In the genomic region with DNA sequence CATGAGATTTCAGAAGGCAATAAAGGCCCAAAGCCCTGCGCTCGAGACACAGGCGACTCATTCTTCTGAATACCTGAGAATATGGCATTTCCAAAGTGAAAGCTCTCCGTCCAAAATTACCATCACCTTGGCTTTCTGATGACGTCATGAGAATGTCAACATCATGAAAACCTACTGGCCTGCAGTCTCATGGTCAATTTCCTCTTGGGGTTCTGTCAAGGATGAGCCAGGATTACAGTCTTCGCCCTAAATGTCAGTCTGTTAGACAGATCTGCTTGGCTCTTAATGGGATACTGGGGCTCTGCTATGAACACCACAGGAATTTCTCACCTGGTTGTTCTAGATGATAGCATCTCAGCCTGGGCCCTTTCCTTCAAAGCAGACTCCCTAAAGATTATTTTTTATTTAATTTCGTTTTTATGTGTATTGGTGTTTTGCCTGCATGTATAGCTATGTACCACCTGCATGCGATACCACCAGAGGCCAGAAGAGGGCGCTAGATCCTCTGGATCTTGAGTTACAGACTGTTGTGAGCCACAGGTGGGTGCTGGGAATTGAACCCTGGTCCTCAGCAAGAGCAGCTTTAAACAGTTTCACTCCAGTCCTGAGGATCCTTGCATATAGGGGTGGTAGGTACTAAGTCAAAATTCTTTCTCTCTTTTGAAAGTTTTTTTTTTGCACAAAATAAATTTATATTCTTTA, we compare ENCODE assay signal across 12 mouse cellular contexts. TPM values are rescaled to one million over a fixed set of nuclear protein-coding genes. Genes with fewer than 3 reads are reported as not detected.
DNase-seq lines count a peak whose midpoint lies in the region; ATAC-seq and TF ChIP-seq lines count a peak whose summit lies in the region.
"Had no signal": no experiment of that assay in that cellular context is flagged by ENCODE, and none has a peak within 500 bp of the region (broad histone marks: within the 10 kb centered on the region; RNA-seq: fewer than 3 reads in every experiment).

No protein-coding gene starts in this region.

- no peaks in the 10 kb centered on the region for H3K9me3 ChIP-seq in lung, embryonic 15.5 days
- no peaks in the 10 kb centered on the region for H3K9me3 ChIP-seq in MEL (replicated peaks; ENCODE audit: insufficient read depth, low read length)
- H3K9me3 ChIP-seq in stomach, embryonic 14.5 days (ENCODE audit: control insufficient read depth, low read depth, low read length), result peaks cover 3% of the 10 kb centered on the region; the same call in 1 of the 2 replicates
- H3K9me3 ChIP-seq: forebrain, embryonic 12.5 days had no signal

- H3K4me1 ChIP-seq in heart, adult 2 months (ENCODE audit: control insufficient read depth, insufficient read depth, low read length), result peaks cover 9% of the 10 kb centered on the region
- peaks cover 24% of the 10 kb centered on the region for H3K4me1 ChIP-seq in lung, embryonic 15.5 days
- H3K4me1 ChIP-seq in MEL (ENCODE audit: control insufficient read depth in 1 of 2, insufficient read depth in 2 of 2, low read length in 2 of 2), result no peaks in the 10 kb centered on the region
- peaks cover 24% of the 10 kb centered on the region for H3K4me1 ChIP-seq in stomach, embryonic 14.5 days (ENCODE audit: control insufficient read depth, insufficient read depth, low read length)
- H3K4me1 ChIP-seq: forebrain, embryonic 12.5 days had no signal

- TF ChIP-seq POLR2A in heart, adult 2 months (IDR thresholded peaks at IDR 0.05; ENCODE audit: insufficient read depth, low read depth, low read length), result no peak
- TF ChIP-seq POLR2A in MEL (IDR thresholded peaks at IDR 0.05; ENCODE audit: control insufficient read depth in 1 of 2, insufficient read depth in 1 of 2, low read depth in 1 of 2, low read length in 2 of 2, poor library complexity in 1 of 2), result no peak

- no peak for TF ChIP-seq RAD21 in MEL (IDR thresholded peaks at IDR 0.05; ENCODE audit: low read depth, low read length)

- no peak overlapping the region for H3K9ac ChIP-seq in heart, adult 2 months (ENCODE audit: low read depth, low read length)
- no peak overlapping the region for H3K9ac ChIP-seq in lung, embryonic 15.5 days
- no peak overlapping the region for H3K9ac ChIP-seq in MEL (ENCODE audit: control insufficient read depth, low read depth, low read length, poor library complexity, severe bottlenecking)
- H3K9ac ChIP-seq in stomach, embryonic 14.5 days (replicated peaks; ENCODE audit: low read depth, low read length), result no peak overlapping the region
- H3K9ac ChIP-seq: forebrain, embryonic 12.5 days; hindbrain, embryonic 13.5 days had no signal

- H3K36me3 ChIP-seq in heart, adult 2 months (ENCODE audit: control insufficient read depth, insufficient read depth, low read length), result no peaks in the 10 kb centered on the region
- no peaks in the 10 kb centered on the region for H3K36me3 ChIP-seq in lung, embryonic 15.5 days
- no peaks in the 10 kb centered on the region for H3K36me3 ChIP-seq in MEL (ENCODE audit: control insufficient read depth in 1 of 2, insufficient read depth in 2 of 2, low read length in 2 of 2)
- no peaks in the 10 kb centered on the region for H3K36me3 ChIP-seq in stomach, embryonic 14.5 days (ENCODE audit: control insufficient read depth, insufficient read depth, low read length)
- H3K36me3 ChIP-seq: forebrain, embryonic 12.5 days; hindbrain, embryonic 13.5 days had no signal

- no peaks in the 10 kb centered on the region for H3K27me3 ChIP-seq in heart, adult 2 months (ENCODE audit: control insufficient read depth, insufficient read depth, low read length)
- H3K27me3 ChIP-seq in lung, embryonic 15.5 days, result no peaks in the 10 kb centered on the region
- no peaks in the 10 kb centered on the region for H3K27me3 ChIP-seq in MEL (ENCODE audit: control insufficient read depth in 1 of 2, insufficient read depth in 2 of 2, low read length in 2 of 2)
- no peaks in the 10 kb centered on the region for H3K27me3 ChIP-seq in stomach, embryonic 14.5 days (ENCODE audit: control insufficient read depth, insufficient read depth, low read length)
- H3K27me3 ChIP-seq: forebrain, embryonic 12.5 days; hindbrain, embryonic 13.5 days had no signal

- DNase-seq in heart, adult 2 months, result no peak
- DNase-seq in heart, adult 11 months, result no peak
- no peak for DNase-seq in lung, adult 18-20 months
- DNase-seq in MEL (ENCODE audit: low read depth, low spot score), result peak; percentile 31
- no peak for DNase-seq in c-Kit-positive CD71-positive TER-119-positive erythroid progenitor cells, embryonic 14.5 days (ENCODE audit: low spot score)
- DNase-seq: embryo, embryonic 11 days; heart, adult 18-20 months had no signal

- no peak overlapping the region for H3K4me2 ChIP-seq in lung, embryonic 15.5 days
- no peak overlapping the region for H3K4me2 ChIP-seq in stomach, embryonic 14.5 days (replicated peaks; ENCODE audit: low read depth, low read length)
- H3K4me2 ChIP-seq: forebrain, embryonic 12.5 days; hindbrain, embryonic 13.5 days had no signal

- H3K27ac ChIP-seq in heart, adult 2 months, result no peak overlapping the region
- 0 out of 2 replicates have a peak overlapping the region, but pooled peaks have one; percentile 67 for H3K27ac ChIP-seq in lung, embryonic 15.5 days
- no peak overlapping the region for H3K27ac ChIP-seq in MEL (ENCODE audit: control insufficient read depth, low read depth, low read length)
- peak overlapping the region; percentile 44; the same call in 1 of the 2 replicates for H3K27ac ChIP-seq in stomach, embryonic 14.5 days (ENCODE audit: low read length)
- H3K27ac ChIP-seq: forebrain, embryonic 12.5 days had no signal

- H3K79me2 ChIP-seq in heart, adult 2 months (replicated peaks; ENCODE audit: control insufficient read depth, insufficient read depth, low read length), result peaks cover 3% of the 10 kb centered on the region
- no peaks in the 10 kb centered on the region for H3K79me2 ChIP-seq in MEL (ENCODE audit: control insufficient read depth, insufficient read depth, low read length, poor library complexity)

- no peak overlapping the region for H3K4me3 ChIP-seq in heart, adult 2 months
- no peak overlapping the region for H3K4me3 ChIP-seq in lung, embryonic 15.5 days
- no peak overlapping the region for H3K4me3 ChIP-seq in MEL (ENCODE audit: control insufficient read depth in 1 of 2, insufficient read depth in 1 of 2, low read depth in 2 of 2, low read length in 2 of 2)
- H3K4me3 ChIP-seq in stomach, embryonic 14.5 days (ENCODE audit: low read depth, low read length), result no peak overlapping the region
- H3K4me3 ChIP-seq: forebrain, embryonic 12.5 days; hindbrain, embryonic 13.5 days had no signal

- TF ChIP-seq EP300 in heart, adult 2 months (IDR thresholded peaks at IDR 0.05; ENCODE audit: insufficient read depth, low read depth, low read length), result no peak
- no peak for TF ChIP-seq EP300 in MEL (IDR thresholded peaks at IDR 0.05; ENCODE audit: low read depth in 1 of 2, low read length in 2 of 2)

- peak; percentile 58 for TF ChIP-seq CTCF in heart, adult 2 months (IDR thresholded peaks at IDR 0.05)
- TF ChIP-seq CTCF in MEL (IDR thresholded peaks at IDR 0.05 in 2 of 3, conservative IDR thresholded peaks at IDR 0.05 in 1 of 3; ENCODE audit: control insufficient read depth in 1 of 3, insufficient read depth in 1 of 3, low read depth in 2 of 3, low read length in 3 of 3, poor library complexity in 1 of 3, severe bottlenecking in 1 of 3), result peak; percentile 44 to 62 (median 54); a peak in 5 of 6 replicates

- 84% methylated on average over 9 of the region's 9 CpGs for WGBS in heart, adult 2 months
- WGBS in lung, embryonic 15.5 days, result 78% methylated on average over 9 of the region's 9 CpGs
- WGBS in stomach, embryonic 14.5 days, result 77% methylated on average over 9 of the region's 9 CpGs

- intact Hi-C loops in heart, adult 2 months (cut with DNase I), result loop anchor here (5.0 kb wide), 1 partner anchor 92 kb away; no protein-coding TSS in a partner anchor

- no peak for ATAC-seq in lung, embryonic 15.5 days (ENCODE audit: borderline replicate concordance, extremely low read depth, low FRiP score, low TSS enrichment)
- no peak for ATAC-seq in stomach, embryonic 14.5 days (ENCODE audit: insufficient number of reproducible peaks, insufficient read depth, low FRiP score, low read depth)
- no peak for ATAC-seq in monocyte, adult 5-6 weeks (replicated peaks; ENCODE audit: insufficient number of reproducible peaks, low FRiP score, low TSS enrichment, poor library complexity, severe bottlenecking)

TF ChIP-seq in MEL, 35 proteins besides CTCF, POLR2A, EP300 and RAD21:
- TF ChIP-seq SMC3 (IDR thresholded peaks at IDR 0.05; ENCODE audit: low read depth, low read length), result 0 out of 2 replicates have a peak, but pooled peaks have one; percentile 10
- TF ChIP-seq TCF12 (IDR thresholded peaks at IDR 0.05; ENCODE audit: low read depth, low read length), result no peak
- no peak for TF ChIP-seq GATA1 (IDR thresholded peaks at IDR 0.05; ENCODE audit: low read depth, low read length)
- no peak for TF ChIP-seq MEF2A (IDR thresholded peaks at IDR 0.05; ENCODE audit: extremely low read depth, insufficient replicate concordance, low read depth, low read length, poor library complexity, severe bottlenecking)

RNA-seq across cellular contexts. Expression of gene Man1c1, which starts 19.3 kb away (rescaled TPM):
- 10 to 100 TPM; 24.8 to 28.4 TPM for total RNA-seq in heart, adult 2 months (2021)
- 14.1 and 17.6 TPM in 2 replicates for polyA plus RNA-seq in heart, adult 2 months (2012; rRNA removed)
- 3.0 and 3.3 TPM in 2 replicates for polyA plus RNA-seq in lung, embryonic 15.5 days (2015; fragmentation: Nextera tagmentation; extraction: Ambion mirVana)
- total RNA-seq in MEL (2012; rRNA removed), result 1.6 and 1.9 TPM in 2 replicates
- 1 to 10 TPM in 1 of 2 experiments, not detected in 1; 5.2 TPM for polyA plus RNA-seq in MEL (2012; ENCODE audit: insufficient read depth in 1 of 2, insufficient read length in 2 of 2, low read depth in 1 of 2, low replicate concordance in 2 of 2, missing spikeins in 1 of 2)
- polyA plus RNA-seq in stomach, embryonic 14.5 days (2014; fragmentation: Nextera tagmentation; extraction: Ambion mirVana), result 1.7 and 2.5 TPM in 2 replicates
- 12.8 to 13.9 TPM (median 13.3 TPM) in 3 replicates for total RNA-seq in monocyte, adult 5-6 weeks (2017)

Comparison
In these comparisons a context has a peak if more than half of its experiments do, and no peak if none do; other contexts are left out.
1. H3K27ac ChIP-seq: peak in lung, embryonic 15.5 days (single experiment) and stomach, embryonic 14.5 days (single experiment); none in heart, adult 2 months (single experiment) and MEL (single experiment).